Mouse (Mus musculus) activated CD4-positive, CD25-positive, alpha-beta regulatory T cell, adult 4 months (primary cell): ENCODE results near the gene St7l. TPM values are rescaled to one million over a fixed set of nuclear protein-coding genes. Genes with fewer than 3 reads are reported as not detected.
A peak's percentile ranks its signal among the peaks of the same experiment; 100 is the strongest.
"Not testable (repeated sequence)": the region's sequence is repeated elsewhere in the genome, so short reads cannot be mapped to it uniquely, and the experiment has no call there.

ENCODE experiments used
- ATAC-seq: one replicate; pipeline ENCODE4 v1.8.0; 2017
- polyA plus RNA-seq, 2 experiments: library from polyadenylated mRNA; unstranded; fragments of 100-300 nt; shearing (Covaris generic); gene quantifications; one replicate each; pipeline ENCODE4 v1.2.1; 2017

St7l gene
- 10 to 100 TPM; 23.8 to 26.2 TPM for polyA plus RNA-seq

DNA sequence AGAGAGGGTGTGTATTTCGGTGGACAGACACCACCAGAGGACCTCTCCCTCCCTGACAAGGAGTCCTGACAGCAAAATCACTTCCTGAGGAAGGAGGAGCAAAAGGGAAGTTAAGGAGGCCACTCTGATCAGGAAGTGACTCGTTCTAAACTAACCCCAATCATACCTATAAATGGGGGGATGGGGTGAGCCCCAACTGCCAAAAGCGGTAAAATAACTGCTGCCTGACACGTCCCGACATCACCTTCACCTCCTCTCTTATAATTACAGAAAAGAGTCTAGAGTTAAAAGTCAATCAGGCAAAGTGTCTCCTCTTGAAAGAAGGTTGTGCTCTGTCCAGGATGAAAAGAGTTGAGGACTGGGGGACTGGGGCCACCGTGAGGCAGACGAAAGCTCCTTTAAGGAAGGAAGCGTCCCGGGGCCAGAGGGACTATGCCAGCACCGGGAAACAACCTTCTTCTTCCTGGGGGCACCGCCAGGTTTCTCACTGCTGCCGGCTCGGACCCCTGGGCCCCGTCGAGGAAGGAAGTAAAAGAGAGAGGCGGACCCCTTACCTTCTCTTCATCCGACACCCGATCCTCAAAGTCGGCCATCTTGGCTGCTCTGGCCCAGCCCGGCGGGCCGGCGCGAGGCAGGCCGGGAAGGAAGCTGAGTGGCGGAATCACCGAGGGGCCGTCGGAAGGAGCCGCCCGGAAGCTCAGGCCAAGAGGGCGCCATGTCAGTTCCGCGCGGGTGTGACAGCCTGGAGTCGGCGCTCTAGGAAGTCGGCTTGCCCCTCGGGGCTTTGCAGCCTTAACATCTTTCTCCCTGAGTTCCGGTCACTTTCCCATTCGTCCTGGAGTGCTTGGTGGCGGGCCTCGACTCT lies at the start of gene St7l, which contains the start of gene Capza1:
Gene St7l (plus strand): TSS at position 220 of the 865 bp plus-strand sequence.
Gene Capza1 (minus strand): TSS at position 720 of the 865 bp plus-strand sequence.
- ATAC-seq = peak; percentile 81

DNA sequence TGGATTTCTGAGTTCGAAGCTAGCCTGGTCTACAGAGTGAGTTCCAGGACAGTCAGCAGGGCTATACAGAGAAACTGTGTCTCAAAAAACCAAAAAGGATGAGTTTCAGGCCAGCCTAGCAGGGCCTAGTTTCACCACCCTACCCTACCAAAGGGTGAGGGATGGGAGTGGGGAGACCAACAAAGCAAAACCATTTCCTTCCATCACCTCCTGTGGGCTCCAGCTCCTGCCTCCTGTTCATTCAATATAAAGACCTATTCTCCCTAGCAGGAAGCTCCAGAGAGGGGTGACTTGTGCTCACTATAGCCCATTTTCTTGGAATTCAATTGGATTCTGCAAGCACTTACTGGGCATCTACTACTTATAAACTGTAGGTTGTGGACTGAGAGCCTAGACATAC lies 49.1 kb upstream of the St7l start:
- no peak for ATAC-seq

DNA sequence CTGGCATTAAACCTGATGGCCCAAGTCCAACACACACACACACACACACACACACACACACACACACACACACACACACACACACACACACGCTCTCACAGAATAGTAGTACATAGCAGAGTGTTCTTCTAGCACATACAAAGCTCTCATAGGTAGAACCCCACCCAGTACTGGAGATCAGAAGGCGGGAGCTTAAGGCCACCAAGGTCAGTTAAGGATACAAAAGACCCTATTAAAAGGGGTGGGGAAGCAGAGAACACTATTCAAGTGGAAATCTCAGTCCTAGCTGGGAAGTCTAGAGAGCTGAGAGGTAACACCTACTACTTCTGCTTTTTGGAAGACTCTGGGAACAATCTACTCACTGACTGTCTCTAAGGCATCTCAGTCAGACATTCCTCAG lies 48.5 kb upstream of the St7l start:
- no peak for ATAC-seq

DNA sequence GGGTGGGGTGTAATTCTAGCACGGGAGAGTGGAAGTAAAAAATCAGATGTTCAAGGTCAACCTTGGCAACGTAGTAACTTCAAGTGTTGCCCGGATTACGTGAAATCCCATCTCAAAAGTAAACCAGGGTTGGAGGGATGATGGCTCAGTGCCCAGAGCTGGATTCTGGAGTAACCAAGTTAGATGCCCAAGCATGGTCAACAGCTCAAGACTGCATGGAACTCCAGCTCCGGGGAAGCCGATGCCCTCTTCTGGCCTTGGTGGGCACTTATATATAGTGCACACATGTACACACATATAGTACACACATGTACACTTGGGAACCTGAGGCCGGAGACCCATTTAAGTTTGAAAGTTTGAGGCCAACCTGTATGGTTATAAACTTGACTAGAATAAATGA lies 47.7 kb upstream of the St7l start:
- no peak for ATAC-seq

DNA sequence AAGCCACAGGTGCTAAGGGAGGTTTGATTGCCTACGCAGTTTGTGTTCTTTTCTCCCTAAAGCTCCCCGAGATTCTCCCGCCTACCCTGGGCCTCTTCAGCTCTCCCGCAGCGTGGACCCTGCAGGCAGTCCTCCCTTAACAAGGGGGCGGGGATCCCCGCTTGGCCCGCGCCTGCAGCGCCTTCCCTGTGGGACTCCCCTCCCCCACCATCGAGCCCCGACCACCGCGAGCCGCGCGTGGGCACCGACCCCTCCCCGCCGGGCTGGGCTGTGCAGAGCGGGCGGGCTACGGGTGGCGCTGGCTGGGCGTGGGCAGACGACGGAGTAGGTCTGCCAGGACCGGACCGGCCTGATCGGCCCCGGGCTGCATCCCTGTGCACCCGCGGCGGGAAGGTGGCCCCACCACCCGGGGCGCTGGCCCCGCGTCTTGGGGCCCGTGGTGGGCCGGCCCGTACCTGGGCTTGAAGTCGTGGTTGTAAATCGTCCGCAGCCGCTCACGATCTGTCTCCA lies 46.3 kb upstream of the St7l start:
- peak; percentile 21 for ATAC-seq

DNA sequence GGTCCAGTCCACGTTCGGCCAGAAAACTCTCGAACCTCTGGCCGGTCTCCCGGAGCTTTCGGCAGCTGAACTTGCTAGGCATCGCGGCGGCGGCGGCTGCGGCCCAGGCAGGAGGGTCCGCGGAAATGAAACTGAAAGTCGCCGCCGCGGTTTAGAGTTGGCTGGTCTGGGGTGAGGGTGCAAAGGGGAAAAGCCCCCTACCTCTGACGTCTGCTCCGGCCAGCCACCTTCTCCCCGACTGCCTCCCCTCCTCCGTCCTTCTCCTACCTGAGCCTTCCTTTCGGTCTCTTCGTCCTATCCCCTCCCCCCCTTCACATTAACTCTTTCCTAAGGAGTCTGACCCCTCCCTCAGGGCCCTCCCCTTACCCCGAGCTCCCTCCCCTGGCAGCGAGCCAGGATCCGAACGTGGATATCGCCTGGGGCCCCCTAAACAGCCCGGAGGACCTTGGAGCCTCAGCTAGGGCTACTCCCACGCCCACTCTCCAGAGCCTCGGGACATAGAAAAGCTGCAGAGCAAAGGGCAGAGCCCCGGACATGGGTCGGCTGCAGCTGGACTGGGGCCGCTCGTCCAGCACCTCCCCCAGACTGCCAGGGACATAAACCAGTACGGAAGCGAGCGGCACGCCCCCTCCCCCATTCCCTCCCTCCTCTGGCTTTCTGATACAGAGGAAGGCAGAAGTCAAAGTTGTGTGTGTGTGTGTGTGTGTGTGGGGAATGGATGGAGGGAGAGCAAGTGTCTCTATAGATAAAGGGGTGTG lies 45.6 kb upstream of the St7l start, which contains the start of gene Mov10:
Gene Mov10 (minus strand): TSS at position 573 of the 758 bp plus-strand sequence.
- ATAC-seq = peak; percentile 73

DNA sequence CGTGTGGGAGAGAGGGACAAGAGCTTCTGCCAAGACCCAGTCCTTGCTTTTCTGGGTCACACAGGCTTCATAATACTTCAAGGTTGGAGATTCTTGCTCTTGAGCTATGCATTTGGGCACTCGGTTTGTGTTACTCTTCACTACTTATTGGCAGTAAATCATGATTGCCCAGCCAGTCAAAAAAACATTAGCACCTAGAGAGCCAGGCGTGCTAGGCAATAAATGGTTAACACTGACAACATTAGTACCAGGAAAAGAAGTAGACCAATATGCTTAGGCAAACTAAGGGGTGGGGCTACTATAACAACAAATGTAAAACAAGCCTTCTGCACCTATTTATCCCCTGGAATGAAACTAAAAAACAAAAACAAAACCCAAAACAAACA lies 45.1 kb upstream of the St7l start:
- ATAC-seq = no peak

DNA sequence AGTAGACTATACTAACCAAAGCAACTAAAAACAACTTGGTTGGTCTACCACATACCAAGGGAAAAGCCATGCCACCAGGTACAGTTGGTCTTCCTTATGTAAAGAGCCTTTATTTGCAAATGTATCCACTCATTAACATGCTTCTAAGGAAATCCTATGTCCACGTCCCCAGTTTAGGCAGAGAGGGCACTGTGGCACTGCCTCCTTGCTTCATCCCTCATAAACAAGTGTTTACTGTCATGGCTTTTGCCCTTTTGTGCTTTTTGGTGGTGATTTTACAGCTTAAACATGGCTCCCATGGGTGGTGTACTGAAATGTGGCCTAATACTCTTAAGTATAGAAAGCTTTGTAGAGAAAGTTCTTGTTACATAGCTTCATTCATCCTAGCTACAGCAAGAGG lies 43.4 kb upstream of the St7l start:
- ATAC-seq = no peak

DNA sequence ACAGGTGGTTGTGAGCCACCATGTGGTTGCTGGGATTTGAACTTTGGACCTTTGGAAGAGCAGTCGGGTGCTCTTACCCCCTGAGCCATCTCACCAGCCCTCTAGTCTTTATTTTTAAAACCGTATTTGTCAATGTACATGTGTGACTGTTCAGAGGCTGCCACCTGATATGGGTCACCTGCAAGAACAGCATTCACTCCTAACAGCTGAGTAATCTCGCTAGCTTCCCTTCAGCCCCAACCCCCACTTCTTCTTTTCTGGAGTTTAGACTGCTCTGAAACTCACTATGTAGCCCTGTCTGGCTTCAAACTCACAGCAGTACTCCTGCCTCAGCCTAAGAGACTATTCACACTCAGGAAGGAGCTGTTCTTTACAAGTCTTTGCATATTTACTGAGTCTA lies 41.4 kb upstream of the St7l start:
- no peak for ATAC-seq

DNA sequence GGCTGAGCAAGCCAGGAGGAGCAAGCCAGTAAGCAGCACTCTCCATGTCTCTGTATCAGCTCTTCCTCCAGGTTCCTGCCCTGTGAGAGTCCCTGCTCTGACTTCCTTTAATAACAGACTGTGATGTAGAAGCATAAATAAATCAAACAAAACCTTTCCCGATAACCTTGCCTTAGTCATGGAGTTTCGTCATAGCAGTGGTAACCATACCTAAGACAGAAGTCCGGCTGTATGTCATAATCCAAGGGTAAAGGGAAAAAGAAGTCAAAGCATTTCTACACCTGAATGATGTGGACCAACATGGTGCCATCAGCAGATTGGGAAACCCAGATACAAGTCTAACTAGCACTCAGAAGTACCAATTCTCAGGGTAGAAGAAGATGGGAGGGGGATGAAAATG lies 28.0 kb upstream of the St7l start:
- ATAC-seq = no peak

DNA sequence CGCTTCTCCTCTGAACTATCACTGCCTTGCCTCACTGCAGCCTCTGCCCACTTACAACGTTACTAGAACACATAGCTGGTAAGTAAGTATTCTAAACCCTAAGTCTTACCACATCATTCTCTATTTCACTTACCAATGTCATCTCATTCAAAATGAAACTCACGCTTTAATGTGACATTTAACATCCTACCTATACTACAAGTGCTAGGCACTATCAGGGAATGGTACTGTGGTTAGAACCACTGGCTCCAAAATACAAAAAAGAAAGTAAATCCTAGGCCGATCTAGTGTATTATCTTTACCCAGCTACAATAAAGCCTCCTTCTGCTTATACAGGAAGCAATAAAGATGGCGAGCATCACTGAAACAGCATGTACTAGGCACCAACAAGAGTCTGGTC lies 22.8 kb upstream of the St7l start:
- ATAC-seq = no peak

DNA sequence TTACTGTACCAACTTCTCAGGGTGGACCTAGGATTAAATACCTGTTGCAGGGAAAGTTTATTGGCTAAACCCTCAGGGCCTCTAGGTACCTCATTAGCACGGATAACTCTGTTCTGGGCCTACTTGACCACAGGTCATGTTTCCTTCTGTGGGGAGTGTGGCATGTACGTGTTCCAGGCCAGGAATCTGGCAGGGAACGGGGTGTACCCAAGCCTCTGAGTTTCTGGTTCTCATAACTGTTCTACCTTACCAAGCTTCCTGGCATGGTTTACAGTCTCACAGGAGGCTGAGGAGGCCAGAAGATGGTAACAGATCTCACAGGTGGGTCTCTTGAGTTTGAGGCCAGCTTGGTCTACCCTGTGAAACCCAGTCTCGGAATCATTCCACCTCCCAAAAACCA lies 17.2 kb upstream of the St7l start:
- ATAC-seq = no peak

DNA sequence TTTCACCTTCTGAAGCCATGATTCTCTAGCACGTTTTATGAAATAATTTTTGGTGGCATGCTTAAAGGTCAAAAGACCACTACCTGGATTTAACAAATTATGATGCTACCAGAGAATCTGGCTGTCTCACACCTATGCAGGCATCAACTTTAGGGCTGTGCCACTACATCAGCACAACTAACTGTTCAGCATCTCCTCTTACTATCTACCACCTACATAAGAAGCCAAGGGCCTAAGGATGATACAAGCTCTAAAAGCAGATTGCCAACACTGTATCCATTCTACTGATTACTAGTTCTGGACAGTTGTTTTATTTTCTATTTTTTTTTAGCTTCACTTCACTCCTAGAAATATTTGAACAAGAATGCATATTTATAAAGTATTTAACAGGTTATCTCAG lies 9.3 kb upstream of the St7l start:
- no peak for ATAC-seq

DNA sequence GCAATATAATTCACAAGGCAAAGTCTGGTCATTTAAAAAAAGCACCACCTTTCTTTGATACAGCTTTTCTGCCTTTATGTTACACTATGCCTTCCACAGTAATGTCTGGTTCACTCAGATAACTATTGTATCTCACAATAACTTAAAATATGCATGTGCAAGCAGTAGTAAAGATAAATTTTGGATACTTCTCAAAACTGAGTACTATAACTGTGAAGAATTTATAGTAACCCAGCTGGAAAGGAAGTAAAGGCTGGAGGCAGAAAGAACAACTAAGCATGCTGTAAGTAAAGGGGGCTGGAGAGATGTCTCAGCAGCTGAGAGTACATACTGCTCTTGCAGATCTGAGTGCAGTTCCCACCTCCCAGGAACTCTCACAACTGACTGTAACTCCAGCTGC lies 8.9 kb upstream of the St7l start:
- no peak for ATAC-seq

DNA sequence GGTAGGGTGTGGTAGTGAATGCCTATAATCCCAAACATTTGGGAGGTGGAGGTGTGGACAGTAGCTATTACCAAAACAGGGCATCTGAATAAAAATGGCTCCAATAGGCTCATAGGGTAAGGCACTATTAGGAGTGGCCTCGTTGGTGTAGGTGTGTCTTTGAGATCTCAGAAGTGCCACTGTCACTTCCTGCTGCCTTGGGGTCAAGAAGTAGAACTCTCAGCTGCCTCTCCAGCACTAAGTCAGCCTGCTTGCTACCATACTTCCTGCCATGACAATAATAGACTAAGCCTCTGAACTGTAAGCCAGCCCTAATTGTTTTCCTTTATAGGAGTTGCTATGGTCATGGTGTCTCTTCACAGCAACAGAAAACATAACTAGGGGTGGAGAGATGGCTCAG lies 7.7 kb upstream of the St7l start:
- ATAC-seq = peak; percentile 87

DNA sequence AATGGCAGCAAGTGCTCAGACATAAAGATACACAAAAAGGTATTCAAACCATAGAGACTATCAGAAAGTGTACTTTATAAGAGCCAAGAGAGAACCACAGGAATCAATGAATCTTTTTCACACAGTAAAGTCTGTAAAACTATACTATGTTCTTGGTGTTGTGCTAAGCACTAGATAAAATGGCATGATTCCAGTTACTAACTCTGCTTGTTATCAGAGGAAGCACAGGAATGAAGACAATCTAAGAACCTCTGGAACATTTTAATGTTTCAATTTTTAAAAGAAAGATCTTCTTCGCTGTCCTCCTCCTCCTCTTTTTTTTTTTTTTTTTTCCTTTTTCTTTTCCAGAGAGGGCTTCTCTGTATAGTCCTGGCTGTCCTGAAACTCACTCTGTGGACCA lies 5.2 kb upstream of the St7l start:
- ATAC-seq = no peak

DNA sequence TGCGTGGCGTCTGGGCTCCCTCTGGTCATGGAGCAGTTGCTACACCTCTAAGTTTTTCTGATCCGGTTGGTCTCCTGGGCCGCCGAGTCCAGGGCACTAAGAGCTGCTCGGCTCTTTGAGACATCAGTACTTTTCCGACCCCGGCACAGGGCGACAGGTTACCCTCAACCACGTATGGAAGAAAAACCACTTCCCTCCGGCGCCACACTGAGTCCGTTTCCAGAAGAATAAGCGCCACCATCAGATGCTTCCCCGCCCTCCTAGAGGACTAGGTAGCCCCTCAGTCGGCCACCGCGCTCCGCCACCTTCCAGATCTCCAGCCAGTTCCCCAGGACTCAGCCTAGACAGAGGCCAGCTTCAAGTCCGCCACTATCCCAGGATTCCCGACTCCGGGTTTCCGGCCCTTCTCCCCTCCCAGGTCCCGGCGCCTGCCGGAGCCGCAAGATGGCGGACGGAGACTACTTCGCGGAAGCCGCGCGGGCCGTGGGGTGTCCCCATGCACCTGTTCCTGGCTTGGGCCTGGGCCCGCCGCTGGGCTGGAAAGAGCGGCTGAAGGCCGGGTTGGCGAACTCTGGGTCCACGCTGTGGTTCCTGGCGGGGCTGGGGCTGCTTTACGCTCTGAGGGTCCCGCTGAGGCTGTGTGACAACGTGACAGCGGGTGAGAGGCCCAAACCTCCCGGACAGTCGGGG lies 991 bp downstream of the St7l start:
- ATAC-seq = peak; percentile 53

DNA sequence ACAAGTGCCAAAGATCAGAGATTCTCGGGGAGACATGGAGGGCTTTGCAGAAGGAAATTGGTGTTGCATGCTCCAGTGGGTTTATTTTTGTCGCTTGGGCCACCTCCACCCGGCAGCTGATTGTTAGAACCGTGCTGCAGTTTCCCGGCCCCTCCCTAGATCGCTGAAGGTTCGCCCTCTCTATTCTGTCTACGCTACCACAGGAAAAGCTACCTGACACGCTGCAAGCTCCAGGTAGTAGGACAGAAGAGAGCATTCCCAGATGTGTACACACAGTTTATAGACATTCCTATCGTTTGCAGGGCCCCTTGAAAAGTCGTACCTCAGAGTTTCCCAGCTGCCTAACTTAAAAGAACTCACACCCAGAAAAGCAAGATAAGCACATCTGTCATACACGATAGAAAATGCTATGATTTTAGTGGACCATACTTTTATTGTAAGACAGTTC lies 1.6 kb downstream of the St7l start:
- ATAC-seq = peak; percentile 7

DNA sequence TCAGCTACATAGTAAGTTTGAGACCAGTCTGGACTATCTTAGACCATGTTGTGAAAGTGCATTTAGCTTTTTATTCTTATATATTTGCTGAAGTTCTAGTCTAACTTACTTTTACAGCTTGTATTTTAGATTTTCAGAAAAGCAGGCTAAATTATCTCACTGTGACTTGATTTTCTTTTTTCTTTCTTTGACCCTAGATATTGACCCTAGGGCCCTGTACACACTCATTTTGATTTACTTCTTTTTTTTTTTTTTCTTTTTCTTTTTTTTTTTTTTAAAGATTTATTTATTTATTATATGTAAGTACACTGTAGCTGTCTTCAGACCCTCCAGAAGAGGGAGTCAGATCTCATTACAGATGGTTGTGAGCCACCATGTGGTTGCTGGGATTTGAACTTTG lies 2.9 kb downstream of the St7l start:
- ATAC-seq = not testable (repeated sequence)

DNA sequence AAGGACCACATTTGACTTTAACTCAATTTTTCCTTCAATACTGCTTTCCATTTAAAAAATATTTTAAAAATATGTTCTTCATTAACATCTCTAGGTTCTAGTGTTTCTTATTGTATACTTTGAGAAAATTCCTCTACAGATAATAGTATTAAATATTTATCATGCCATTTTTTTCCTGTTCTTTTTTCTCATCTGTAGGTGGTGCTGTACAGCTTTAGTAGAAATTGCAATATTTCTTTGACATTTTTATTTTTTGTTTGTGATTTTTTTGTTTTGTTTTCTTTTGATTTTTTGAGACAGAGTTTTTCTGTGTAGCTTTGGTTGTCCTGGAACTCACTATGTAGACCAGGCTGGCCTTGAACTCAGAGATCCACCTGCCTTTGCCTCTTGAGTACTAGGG lies 5.8 kb downstream of the St7l start:
- ATAC-seq = no peak

DNA sequence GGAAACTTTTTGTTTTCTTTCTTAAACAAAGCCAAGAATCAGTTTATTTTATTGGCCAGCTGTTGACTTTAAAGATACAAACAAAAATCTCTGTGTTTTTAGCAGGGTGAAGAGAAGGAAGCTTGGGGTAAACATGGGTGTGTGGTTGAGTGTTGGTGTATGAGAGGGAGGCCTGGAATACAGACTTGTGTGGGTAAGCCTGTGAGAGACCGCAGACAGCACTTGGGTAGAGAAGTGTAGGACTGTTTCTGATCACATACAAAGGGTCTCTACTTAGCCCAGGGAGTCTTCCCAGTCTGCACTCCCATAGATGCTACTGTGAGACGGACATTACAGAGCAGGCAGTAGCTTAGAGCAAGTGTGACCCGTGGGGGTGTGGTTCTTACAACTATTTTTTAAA lies 24.8 kb downstream of the St7l start:
- no peak for ATAC-seq

DNA sequence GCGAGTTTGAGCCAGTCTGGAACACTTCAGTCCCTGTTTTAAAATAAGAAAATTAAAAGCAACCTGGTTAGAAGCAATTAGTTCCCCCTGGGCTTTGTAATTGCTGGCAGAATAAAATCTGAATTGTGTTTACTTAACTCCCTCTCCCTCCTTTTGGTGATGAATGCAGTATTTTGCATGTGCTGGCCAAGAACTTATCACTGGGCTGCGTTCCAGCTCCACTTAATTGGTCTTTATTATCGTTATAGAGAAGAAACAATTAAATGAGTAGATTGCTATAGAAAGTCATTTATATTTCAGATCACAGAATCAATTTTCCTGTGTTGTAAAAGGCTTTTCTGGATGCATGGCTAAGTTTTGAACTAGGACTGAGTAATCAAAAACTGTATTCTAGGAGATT lies 32.3 kb downstream of the St7l start:
- no peak for ATAC-seq

DNA sequence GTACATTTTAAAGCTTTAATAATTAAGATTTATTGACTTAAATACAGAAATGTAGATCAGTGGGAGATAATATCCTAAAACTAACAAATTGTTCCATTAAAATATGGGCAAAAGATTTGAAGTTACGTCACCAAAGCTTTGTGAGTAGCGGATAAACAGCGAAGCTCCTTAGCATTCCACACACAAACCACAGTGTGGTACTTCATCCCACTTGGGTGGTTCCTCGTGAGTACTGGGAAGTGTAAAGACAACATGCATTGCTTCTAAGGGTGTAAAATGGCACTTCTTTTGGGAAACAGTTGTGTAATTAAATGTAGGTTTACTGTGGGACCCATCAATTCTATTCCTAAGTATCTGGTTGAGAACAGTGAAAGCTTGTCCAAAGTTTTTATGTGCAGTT lies 37.3 kb downstream of the St7l start:
- no peak for ATAC-seq
